Mouse (Mus musculus): ENCODE measurements around the gene Swt1. TPM values are rescaled to one million over a fixed set of nuclear protein-coding genes. Genes with fewer than 3 reads are reported as not detected.
"Not testable (repeated sequence)": the region's sequence is repeated elsewhere in the genome, so short reads cannot be mapped to it uniquely, and the experiment has no call there.

The Swt1 gene
- polyA plus RNA-seq, 1 experiment = 21.6 TPM

DNA sequence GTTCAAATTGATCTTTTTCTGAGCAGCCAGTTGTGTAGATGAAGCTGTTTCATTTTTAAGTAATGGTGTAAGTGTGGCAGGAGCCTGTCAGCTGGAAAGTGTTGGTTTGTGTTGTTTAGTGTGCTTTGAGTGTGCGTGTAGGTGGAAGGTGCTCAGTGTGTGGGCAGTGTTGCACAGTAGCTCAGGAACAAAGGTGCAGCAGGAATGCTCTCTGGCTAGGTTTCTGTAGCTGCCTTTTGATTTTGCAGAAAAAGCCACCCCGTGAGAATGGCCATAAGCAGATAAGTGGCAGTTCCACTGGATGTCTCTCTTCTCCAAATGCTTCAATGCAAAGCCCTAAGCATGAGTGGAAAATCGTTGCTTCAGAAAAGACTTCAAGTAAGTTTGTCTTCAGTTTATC is 68.9 kb downstream of the Swt1 start:
- Histone ChIP-seq H3K4me3 (replicated peaks; ENCODE audit: insufficient read depth, low read depth, low read length) (no peak overlapping the region), H3K4me1 (ENCODE audit: control insufficient read depth, insufficient read depth, low read length) (no peaks in the 10 kb centered on the region), H3K27ac (ENCODE audit: insufficient read depth, low read length) (no peak overlapping the region), H3K27me3 (ENCODE audit: control insufficient read depth, insufficient read depth, low read length) (no peaks in the 10 kb centered on the region)
- TF ChIP-seq POLR2A (IDR thresholded peaks at IDR 0.05; ENCODE audit: borderline replicate concordance, insufficient read depth, low read length) (no peak), CTCF (IDR thresholded peaks at IDR 0.05; ENCODE audit: borderline replicate concordance, insufficient read depth, low read depth, low read length) (no peak)
- DNase-seq = no peak
- 86% methylated on average over 3 of the region's 3 CpGs for WGBS

DNA sequence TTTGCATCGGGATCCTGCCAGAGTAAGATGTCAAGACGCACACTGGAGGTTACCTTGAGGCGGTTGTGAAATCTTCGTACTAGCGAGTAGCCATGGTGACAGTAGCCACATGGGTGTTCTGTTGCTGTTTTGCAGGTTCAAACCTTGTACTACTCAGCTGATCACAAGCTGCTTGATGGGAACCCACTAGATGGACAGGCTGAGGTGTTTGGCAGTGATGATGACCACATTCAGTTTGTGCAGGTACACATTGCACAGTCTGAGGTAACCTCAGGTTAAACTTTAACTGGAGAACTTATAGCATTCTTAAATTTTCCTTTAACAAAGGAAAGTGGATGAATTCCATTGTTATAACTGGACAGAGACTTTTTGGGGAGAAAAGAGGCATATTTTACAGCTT is 72.3 kb downstream of the Swt1 start:
- WGBS = 86% methylated on average over 5 of the region's 5 CpGs

DNA sequence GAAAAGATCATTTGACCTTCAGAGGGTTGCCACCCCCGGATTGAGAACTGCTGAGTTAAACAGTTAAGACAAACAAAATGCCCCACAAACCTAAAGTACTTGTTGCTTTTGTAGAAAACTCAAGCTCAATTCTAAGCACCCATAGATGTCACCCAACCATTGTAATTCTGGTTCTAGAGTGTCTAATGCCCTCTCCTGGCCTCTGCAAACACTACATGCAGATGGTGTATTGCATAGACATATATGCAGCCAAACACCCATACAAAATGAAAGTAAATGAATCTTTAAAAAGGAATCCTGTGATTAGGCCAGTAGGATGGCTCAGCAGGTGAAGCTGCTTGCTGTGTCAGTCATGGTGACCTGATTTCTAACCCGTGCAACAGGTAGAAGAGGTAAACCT is 75.3 kb downstream of the Swt1 start:
- Histone ChIP-seq H3K27ac (ENCODE audit: insufficient read depth, low read length) (no peak overlapping the region), H3K4me1 (ENCODE audit: control insufficient read depth, insufficient read depth, low read length) (no peaks in the 10 kb centered on the region; the same call in 1 of the 2 replicates), H3K27me3 (ENCODE audit: control insufficient read depth, insufficient read depth, low read length) (no peaks in the 10 kb centered on the region), H3K4me3 (replicated peaks; ENCODE audit: insufficient read depth, low read depth, low read length) (no peak overlapping the region)
- WGBS = 84% methylated on average over 2 of the region's 2 CpGs
- TF ChIP-seq POLR2A (IDR thresholded peaks at IDR 0.05; ENCODE audit: borderline replicate concordance, insufficient read depth, low read length) = no peak
- TF ChIP-seq CTCF (IDR thresholded peaks at IDR 0.05; ENCODE audit: borderline replicate concordance, insufficient read depth, low read depth, low read length) = no peak
- DNase-seq = no peak

More for the DNA sequence above, 72.3 kb downstream of the Swt1 start:
- DNase-seq = no peak
- no peaks in the 10 kb centered on the region for H3K27me3 ChIP-seq (ENCODE audit: control insufficient read depth, insufficient read depth, low read length)
- H3K4me1 ChIP-seq (ENCODE audit: control insufficient read depth, insufficient read depth, low read length) = no peaks in the 10 kb centered on the region
- H3K4me3 ChIP-seq (replicated peaks; ENCODE audit: insufficient read depth, low read depth, low read length) = no peak overlapping the region
- TF ChIP-seq CTCF (IDR thresholded peaks at IDR 0.05; ENCODE audit: borderline replicate concordance, insufficient read depth, low read depth, low read length) (no peak), POLR2A (IDR thresholded peaks at IDR 0.05; ENCODE audit: borderline replicate concordance, insufficient read depth, low read length) (no peak)
- no peak overlapping the region for H3K27ac ChIP-seq (ENCODE audit: insufficient read depth, low read length)

DNA sequence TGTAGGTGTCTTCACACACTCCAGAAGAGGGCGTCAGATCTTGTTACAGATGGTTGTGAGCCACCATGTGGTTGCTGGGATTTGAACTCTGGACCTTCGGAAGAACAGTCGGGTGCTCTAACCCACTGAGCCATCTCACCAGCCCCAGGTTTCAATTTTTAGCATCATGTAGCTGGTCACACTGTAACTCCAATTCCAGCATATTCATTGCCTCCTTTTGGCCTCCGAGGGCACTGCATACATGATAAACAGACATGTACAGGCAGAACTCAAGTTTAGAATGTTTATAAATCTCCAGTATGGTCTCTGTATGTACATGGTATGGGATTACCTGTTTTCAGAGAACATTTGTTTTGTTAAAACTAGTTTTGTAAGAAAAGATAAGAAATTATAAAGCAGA is 80.0 kb downstream of the Swt1 start:
- H3K4me3 ChIP-seq (replicated peaks; ENCODE audit: insufficient read depth, low read depth, low read length); DNase-seq: not testable (repeated sequence)
- 62% methylated on average over 4 of the region's 4 CpGs for WGBS

DNA sequence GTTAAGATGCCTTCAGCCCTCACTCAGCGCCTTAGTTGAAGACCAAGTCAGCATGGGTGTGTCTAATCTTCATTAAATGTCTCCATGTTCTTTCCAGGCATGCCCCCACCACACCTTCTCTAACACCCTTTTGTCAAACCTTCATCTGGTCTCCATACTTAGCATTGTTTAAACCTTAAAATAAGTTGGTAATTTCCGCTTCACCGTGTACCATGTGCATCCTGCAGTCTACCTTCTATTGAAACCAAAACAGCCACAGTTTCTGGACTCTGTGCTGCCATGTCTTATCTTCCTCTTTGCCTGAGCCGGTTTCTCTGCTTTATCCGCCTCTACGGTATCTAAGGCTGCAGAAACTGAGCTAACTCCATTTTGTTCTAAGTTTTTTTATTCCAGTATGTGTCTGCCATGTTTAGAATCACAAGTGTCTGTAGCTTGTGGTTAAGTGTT is 81.6 kb downstream of the Swt1 start:
- Histone ChIP-seq H3K27ac (ENCODE audit: insufficient read depth, low read length) (no peak overlapping the region), H3K27me3 (ENCODE audit: control insufficient read depth, insufficient read depth, low read length) (no peaks in the 10 kb centered on the region), H3K4me3 (replicated peaks; ENCODE audit: insufficient read depth, low read depth, low read length) (no peak overlapping the region), H3K4me1 (ENCODE audit: control insufficient read depth, insufficient read depth, low read length) (peaks cover 3% of the 10 kb centered on the region)
- DNase-seq = no peak
- 37% methylated on average over 6 of the region's 6 CpGs for WGBS
- TF ChIP-seq CTCF (IDR thresholded peaks at IDR 0.05; ENCODE audit: borderline replicate concordance, insufficient read depth, low read depth, low read length) = no peak
- no peak for TF ChIP-seq POLR2A (IDR thresholded peaks at IDR 0.05; ENCODE audit: borderline replicate concordance, insufficient read depth, low read length)

More for the DNA sequence above, 80.0 kb downstream of the Swt1 start:
- not testable (repeated sequence) for H3K27ac ChIP-seq (ENCODE audit: insufficient read depth, low read length); H3K4me1 ChIP-seq (ENCODE audit: control insufficient read depth, insufficient read depth, low read length); H3K27me3 ChIP-seq (ENCODE audit: control insufficient read depth, insufficient read depth, low read length)

DNA sequence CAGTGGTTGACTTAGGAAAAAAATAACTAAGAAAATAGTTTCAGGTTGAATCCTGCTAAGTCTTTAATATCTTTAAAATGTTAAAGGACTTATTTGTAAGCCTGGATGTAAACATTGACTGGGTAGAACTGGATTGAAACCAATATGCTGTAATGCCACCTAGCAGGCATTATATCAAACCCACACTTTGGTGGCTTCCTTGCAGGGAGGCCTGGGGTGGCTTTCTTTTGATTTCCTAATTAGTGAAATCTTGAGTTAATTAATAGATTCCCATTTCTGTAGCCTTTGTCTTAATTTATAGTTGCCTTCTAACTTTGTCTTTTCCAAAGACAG is 82.4 kb downstream of the Swt1 start:
- no peak for DNase-seq
- Histone ChIP-seq H3K4me1 (ENCODE audit: control insufficient read depth, insufficient read depth, low read length) (peaks cover 3% of the 10 kb centered on the region), H3K27ac (ENCODE audit: insufficient read depth, low read length) (no peak overlapping the region), H3K27me3 (ENCODE audit: control insufficient read depth, insufficient read depth, low read length) (no peaks in the 10 kb centered on the region), H3K4me3 (replicated peaks; ENCODE audit: insufficient read depth, low read depth, low read length) (peak overlapping the region; percentile 82)
- TF ChIP-seq POLR2A (IDR thresholded peaks at IDR 0.05; ENCODE audit: borderline replicate concordance, insufficient read depth, low read length) (no peak), CTCF (IDR thresholded peaks at IDR 0.05; ENCODE audit: borderline replicate concordance, insufficient read depth, low read depth, low read length) (no peak)

DNA sequence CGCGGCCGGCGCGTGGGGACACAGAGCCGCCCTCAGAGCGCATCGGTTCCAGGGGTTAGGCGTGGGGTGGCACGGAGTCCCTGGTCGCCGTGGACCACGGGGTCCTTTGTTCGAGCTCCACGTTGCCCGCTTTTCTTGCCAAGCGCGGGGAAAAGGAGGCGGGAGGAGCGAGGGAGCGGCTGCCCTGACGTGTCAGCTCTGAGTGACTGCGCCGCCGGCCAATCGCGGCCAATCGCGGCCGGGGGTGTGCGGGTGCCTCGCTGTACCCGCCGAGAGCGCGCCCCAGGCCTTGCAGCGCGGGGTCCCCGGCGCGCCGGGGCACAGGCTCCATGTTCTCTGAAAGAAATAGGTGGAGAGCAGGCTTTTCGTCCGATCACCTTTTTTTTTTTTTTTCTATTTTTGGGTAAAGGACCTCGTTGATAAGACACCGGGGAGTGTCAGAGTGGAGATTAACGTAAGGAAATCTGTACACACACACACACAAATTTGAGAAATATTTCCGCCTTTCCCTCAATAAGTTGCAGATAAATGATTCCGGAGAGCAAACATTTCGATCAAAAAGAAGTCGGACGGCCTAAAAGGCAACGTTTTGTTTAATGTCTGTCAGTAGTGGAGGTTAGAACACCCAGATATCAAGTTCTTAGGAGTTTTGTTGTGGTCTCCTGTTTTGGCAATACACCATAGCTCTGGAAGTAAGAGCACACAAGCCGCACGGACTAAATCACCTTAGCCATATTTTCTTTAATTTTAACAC is 83.0 kb downstream of the Swt1 start:
- TF ChIP-seq POLR2A (IDR thresholded peaks at IDR 0.05; ENCODE audit: borderline replicate concordance, insufficient read depth, low read length) (0 out of 2 replicates have a peak, but pooled peaks have one; percentile 23), CTCF (IDR thresholded peaks at IDR 0.05; ENCODE audit: borderline replicate concordance, insufficient read depth, low read depth, low read length) (no peak)
- WGBS = under 1% methylated on average over 55 of the region's 55 CpGs
- DNase-seq = peak; percentile 97 to 98
- Histone ChIP-seq H3K4me1 (ENCODE audit: control insufficient read depth, insufficient read depth, low read length) (peaks cover 3% of the 10 kb centered on the region), H3K27me3 (ENCODE audit: control insufficient read depth, insufficient read depth, low read length) (no peaks in the 10 kb centered on the region), H3K27ac (ENCODE audit: insufficient read depth, low read length) (peak overlapping the region; percentile 63), H3K4me3 (replicated peaks; ENCODE audit: insufficient read depth, low read depth, low read length) (peak overlapping the region; percentile 82)

DNA sequence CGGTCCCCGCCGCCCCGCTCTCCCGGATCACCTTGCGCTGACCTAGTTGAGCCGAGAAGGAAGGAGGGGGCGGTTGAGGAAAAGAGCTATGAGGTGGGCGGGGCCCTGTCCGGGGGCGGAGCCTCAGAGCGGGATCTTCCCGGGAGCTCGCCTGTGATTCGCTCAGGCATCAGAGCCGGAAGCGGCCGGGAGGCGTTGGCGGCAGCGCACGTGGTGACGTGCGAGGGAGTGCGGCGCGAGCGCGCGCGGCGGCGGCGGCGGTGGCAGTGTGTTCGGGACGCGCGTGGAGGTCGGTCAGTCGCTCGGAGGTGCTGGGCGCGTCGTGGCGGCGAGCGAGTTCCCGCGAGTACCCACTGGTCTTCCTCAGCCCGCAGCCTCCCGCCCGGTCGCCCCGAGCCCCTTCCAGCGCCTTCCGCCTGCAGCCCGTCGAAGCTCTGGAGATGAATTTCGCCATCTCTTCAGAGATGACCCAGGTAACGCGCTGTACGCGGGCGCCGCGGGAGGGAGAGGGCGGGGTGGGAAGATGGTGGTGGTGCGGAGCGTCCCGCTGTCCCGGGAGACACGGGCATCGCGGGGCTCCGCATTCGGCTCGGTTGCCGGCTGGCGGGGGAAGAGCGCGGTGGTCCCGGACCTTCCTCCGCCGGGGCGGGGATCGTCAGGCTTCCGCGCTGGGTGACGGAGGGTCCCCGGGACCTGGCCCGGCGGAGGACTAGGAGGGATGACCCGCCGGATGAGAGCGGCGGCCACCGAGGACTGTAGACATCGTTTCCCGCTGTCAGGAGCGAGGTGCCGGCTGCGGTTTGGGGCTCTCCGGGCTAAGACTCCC is 83.8 kb downstream of the Swt1 start, which contains the start of gene Ivns1abp:
Gene Ivns1abp (plus strand): TSS at position 195 of the 826 bp plus-strand sequence.
- H3K4me3 ChIP-seq (replicated peaks; ENCODE audit: insufficient read depth, low read depth, low read length) = peak within 1 kb of the TSS; percentile 93
- peak within 1 kb of the TSS; percentile 91 for H3K27ac ChIP-seq (ENCODE audit: insufficient read depth, low read length)
- H3K27me3 ChIP-seq (ENCODE audit: control insufficient read depth, insufficient read depth, low read length) = no peaks in the 10 kb centered on the region
- peak; percentile 99 for DNase-seq
- H3K4me1 ChIP-seq (ENCODE audit: control insufficient read depth, insufficient read depth, low read length) = peaks cover 3% of the 10 kb centered on the region
- no peak for TF ChIP-seq CTCF (IDR thresholded peaks at IDR 0.05; ENCODE audit: borderline replicate concordance, insufficient read depth, low read depth, low read length)
- peak; percentile 89 for TF ChIP-seq POLR2A (IDR thresholded peaks at IDR 0.05; ENCODE audit: borderline replicate concordance, insufficient read depth, low read length)
- WGBS = under 1% methylated on average over 101 of the region's 104 CpGs

All from cerebellum, adult 2 months (tissue).